Mouse (Mus musculus): ENCODE results near the gene Slc52a3. TPM values are rescaled to one million over a fixed set of nuclear protein-coding genes. Genes with fewer than 3 reads are reported as not detected.
"Not testable (repeated sequence)": the region's sequence is repeated elsewhere in the genome, so short reads cannot be mapped to it uniquely, and the experiment has no call there.

Gene Slc52a3
- polyA plus RNA-seq, 1 experiment from 2014 or later, result 0.36 TPM

DNA sequence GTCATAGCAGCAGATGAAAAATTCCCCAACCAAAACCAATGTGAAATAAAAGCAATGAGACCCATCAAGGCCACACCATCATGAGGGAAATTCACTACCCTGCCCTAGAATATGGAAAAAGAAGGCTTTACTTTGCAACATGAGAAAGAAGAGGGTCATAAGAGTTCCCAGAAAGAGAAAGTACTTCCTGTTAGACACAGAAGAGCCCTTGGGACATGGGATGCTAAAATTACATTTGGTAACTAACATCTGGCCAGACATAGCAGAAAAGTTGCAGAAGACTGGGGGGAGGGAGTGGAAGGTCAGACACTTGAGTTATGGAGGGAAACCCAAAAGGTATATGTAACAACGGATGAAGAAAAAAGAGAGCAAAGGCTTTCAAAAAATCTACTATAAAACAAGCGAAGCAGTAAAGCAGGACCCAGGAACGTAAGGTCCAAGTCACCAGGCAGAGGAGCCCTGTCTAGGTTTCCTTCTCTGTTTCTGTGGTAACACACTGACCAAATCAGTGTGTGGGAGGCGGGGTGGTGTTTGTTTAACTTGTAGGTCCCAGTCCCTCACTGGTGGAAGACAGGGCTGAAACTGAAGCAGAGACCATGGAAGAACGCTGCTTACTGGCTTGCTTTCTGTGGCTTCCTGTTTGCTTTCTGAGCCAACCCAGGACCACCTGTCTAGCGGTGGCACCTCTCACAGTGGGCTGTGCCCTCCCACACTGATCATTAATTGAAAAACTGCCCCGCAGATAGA is 10.7 kb upstream of the Slc52a3 start:
- DNase-seq (ENCODE audit: low spot score), result no peak

GRCm38 (mm10) chr2:151986958-151987357 is 9.4 kb upstream of the Slc52a3 start:
- no peak overlapping the region for H3K9ac ChIP-seq (replicated peaks; ENCODE audit: low read length)
- ATAC-seq (replicated peaks; ENCODE audit: insufficient number of reproducible peaks, low FRiP score, low TSS enrichment, low read depth), result no peak
- no peaks in the 10 kb centered on the region for H3K36me3 ChIP-seq (replicated peaks; ENCODE audit: control insufficient read depth, insufficient read depth, low read depth, low read length)
- no peak overlapping the region for H3K4me3 ChIP-seq (ENCODE audit: low read depth, low read length)
- DNase-seq (ENCODE audit: low spot score), result no peak
- H3K27ac ChIP-seq (replicated peaks; ENCODE audit: low read depth, low read length), result no peak overlapping the region
- H3K9me3 ChIP-seq (replicated peaks; ENCODE audit: control insufficient read depth, low read length), result no peaks in the 10 kb centered on the region
- H3K4me1 ChIP-seq (ENCODE audit: control insufficient read depth, insufficient read depth, low read length), result no peaks in the 10 kb centered on the region
- no peak overlapping the region for H3K4me2 ChIP-seq (ENCODE audit: low read depth, low read length)
- 80% methylated on average over 8 of the region's 8 CpGs for WGBS
- no peaks in the 10 kb centered on the region for H3K27me3 ChIP-seq (ENCODE audit: control insufficient read depth, insufficient read depth, low read length)

More for the DNA sequence above, 10.7 kb upstream of the Slc52a3 start:
- Histone ChIP-seq H3K27me3 (ENCODE audit: control insufficient read depth, insufficient read depth, low read length) (no peaks in the 10 kb centered on the region), H3K4me1 (ENCODE audit: control insufficient read depth, insufficient read depth, low read length) (no peaks in the 10 kb centered on the region), H3K27ac (replicated peaks; ENCODE audit: low read depth, low read length) (no peak overlapping the region), H3K4me3 (ENCODE audit: low read depth, low read length) (no peak overlapping the region), H3K9ac (replicated peaks; ENCODE audit: low read length) (no peak overlapping the region), H3K4me2 (ENCODE audit: low read depth, low read length) (no peak overlapping the region), H3K9me3 (replicated peaks; ENCODE audit: control insufficient read depth, low read length) (no peaks in the 10 kb centered on the region), H3K36me3 (replicated peaks; ENCODE audit: control insufficient read depth, insufficient read depth, low read depth, low read length) (no peaks in the 10 kb centered on the region)
- no peak for ATAC-seq (replicated peaks; ENCODE audit: insufficient number of reproducible peaks, low FRiP score, low TSS enrichment, low read depth)
- 57% methylated on average over 7 of the region's 7 CpGs for WGBS

DNA sequence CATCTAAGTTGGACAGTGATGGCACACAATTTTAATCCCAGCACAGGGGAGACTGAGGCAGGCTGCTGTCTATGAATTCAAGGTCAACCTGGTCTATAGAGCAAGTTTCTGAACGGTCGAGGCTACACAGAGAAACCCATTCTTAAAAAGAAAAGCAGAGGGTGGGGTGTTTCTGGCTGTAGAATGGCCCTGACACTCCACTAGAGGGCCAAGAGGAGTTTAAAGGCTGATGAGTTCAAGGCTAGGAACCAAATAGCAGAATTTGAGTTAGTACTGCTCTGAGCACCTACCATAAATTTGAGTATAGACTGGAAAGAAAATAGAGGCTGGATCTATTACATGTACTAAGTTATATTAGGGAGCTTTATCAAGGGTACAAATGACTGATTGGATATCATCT is 7.3 kb upstream of the Slc52a3 start:
- DNase-seq (ENCODE audit: low spot score) (no peak), ATAC-seq (replicated peaks; ENCODE audit: insufficient number of reproducible peaks, low FRiP score, low TSS enrichment, low read depth) (no peak)
- Histone ChIP-seq H3K4me1 (ENCODE audit: control insufficient read depth, insufficient read depth, low read length) (no peaks in the 10 kb centered on the region), H3K4me3 (ENCODE audit: low read depth, low read length) (no peak overlapping the region), H3K4me2 (ENCODE audit: low read depth, low read length) (no peak overlapping the region), H3K27me3 (ENCODE audit: control insufficient read depth, insufficient read depth, low read length) (no peaks in the 10 kb centered on the region), H3K9ac (replicated peaks; ENCODE audit: low read length) (no peak overlapping the region), H3K9me3 (replicated peaks; ENCODE audit: control insufficient read depth, low read length) (no peaks in the 10 kb centered on the region), H3K27ac (replicated peaks; ENCODE audit: low read depth, low read length) (no peak overlapping the region), H3K36me3 (replicated peaks; ENCODE audit: control insufficient read depth, insufficient read depth, low read depth, low read length) (no peaks in the 10 kb centered on the region)
- 67% methylated on average over 2 of the region's 2 CpGs for WGBS

GRCm38 (mm10) chr2:151990985-151991394 is 5.3 kb upstream of the Slc52a3 start:
- H3K4me2 ChIP-seq (ENCODE audit: low read depth, low read length), result no peak overlapping the region
- H3K9ac ChIP-seq (replicated peaks; ENCODE audit: low read length), result no peak overlapping the region
- ATAC-seq (replicated peaks; ENCODE audit: insufficient number of reproducible peaks, low FRiP score, low TSS enrichment, low read depth) (peak; percentile 49; the same call in 1 of the 2 replicates), DNase-seq (ENCODE audit: low spot score) (no peak)
- H3K27me3 ChIP-seq (ENCODE audit: control insufficient read depth, insufficient read depth, low read length), result peaks cover 3% of the 10 kb centered on the region
- H3K9me3 ChIP-seq (replicated peaks; ENCODE audit: control insufficient read depth, low read length), result no peaks in the 10 kb centered on the region
- 22% methylated on average over 1 of the region's 1 CpGs for WGBS
- H3K36me3 ChIP-seq (replicated peaks; ENCODE audit: control insufficient read depth, insufficient read depth, low read depth, low read length), result no peaks in the 10 kb centered on the region
- no peak overlapping the region for H3K27ac ChIP-seq (replicated peaks; ENCODE audit: low read depth, low read length)
- no peak overlapping the region for H3K4me3 ChIP-seq (ENCODE audit: low read depth, low read length)
- H3K4me1 ChIP-seq (ENCODE audit: control insufficient read depth, insufficient read depth, low read length), result no peaks in the 10 kb centered on the region

GRCm38 (mm10) chr2:151991446-151991845 is 4.9 kb upstream of the Slc52a3 start:
- no peak overlapping the region for H3K4me3 ChIP-seq (ENCODE audit: low read depth, low read length)
- no peaks in the 10 kb centered on the region for H3K9me3 ChIP-seq (replicated peaks; ENCODE audit: control insufficient read depth, low read length)
- no peaks in the 10 kb centered on the region for H3K36me3 ChIP-seq (replicated peaks; ENCODE audit: control insufficient read depth, insufficient read depth, low read depth, low read length)
- peaks cover 5% of the 10 kb centered on the region for H3K27me3 ChIP-seq (ENCODE audit: control insufficient read depth, insufficient read depth, low read length)
- no peaks in the 10 kb centered on the region for H3K4me1 ChIP-seq (ENCODE audit: control insufficient read depth, insufficient read depth, low read length)
- 33% methylated on average over 5 of the region's 5 CpGs for WGBS
- no peak for DNase-seq (ENCODE audit: low spot score)
- no peak overlapping the region for H3K9ac ChIP-seq (replicated peaks; ENCODE audit: low read length)
- no peak overlapping the region for H3K27ac ChIP-seq (replicated peaks; ENCODE audit: low read depth, low read length)
- H3K4me2 ChIP-seq (ENCODE audit: low read depth, low read length), result no peak overlapping the region
- ATAC-seq (replicated peaks; ENCODE audit: insufficient number of reproducible peaks, low FRiP score, low TSS enrichment, low read depth), result peak; percentile 32; the same call in 1 of the 2 replicates

DNA sequence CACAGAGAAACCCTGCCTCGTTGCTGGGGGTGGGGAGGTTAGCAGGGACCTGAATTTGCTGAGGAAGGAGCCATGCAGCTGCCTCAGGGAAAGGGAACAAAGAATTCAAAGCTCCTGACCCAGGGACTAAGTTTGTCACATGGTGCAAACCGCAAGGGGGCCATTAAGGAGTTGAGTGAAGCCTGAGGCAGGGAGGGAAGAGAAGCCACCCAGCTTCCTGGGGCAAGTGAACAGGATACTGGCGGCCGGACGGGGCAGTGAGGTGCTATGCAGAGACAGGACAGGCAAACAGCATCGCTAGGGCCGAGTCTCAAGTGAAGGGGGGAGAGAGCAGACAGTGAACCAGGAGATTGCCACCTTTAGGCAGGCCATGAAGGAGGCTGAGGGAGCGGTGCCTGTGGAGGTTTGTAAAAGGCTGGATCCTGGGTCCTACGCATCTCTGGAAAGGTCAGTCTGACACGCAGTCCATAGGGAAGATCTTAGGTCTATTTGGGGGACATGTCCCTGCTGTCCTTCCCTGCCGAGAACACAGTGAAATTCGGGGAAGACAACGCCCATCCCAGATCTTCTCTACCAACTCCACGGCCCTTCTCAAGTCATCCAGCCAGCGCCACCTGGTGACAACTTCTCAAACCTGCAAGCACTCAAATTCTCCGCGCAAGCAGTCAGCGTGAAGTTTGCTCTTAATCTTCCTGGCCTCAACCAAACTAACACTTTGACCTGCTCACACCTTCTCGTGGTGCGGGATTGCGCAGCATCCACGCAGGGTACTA is 1.8 kb upstream of the Slc52a3 start:
- H3K9ac ChIP-seq (replicated peaks; ENCODE audit: low read length), result no peak overlapping the region
- H3K9me3 ChIP-seq (replicated peaks; ENCODE audit: control insufficient read depth, low read length), result no peaks in the 10 kb centered on the region
- no peak overlapping the region for H3K4me3 ChIP-seq (ENCODE audit: low read depth, low read length)
- peak; percentile 84 for DNase-seq (ENCODE audit: low spot score)
- no peak overlapping the region for H3K27ac ChIP-seq (replicated peaks; ENCODE audit: low read depth, low read length)
- peak overlapping the region; percentile 22; the same call in 1 of the 2 replicates for H3K4me2 ChIP-seq (ENCODE audit: low read depth, low read length)
- no peaks in the 10 kb centered on the region for H3K36me3 ChIP-seq (replicated peaks; ENCODE audit: control insufficient read depth, insufficient read depth, low read depth, low read length)
- ATAC-seq (replicated peaks; ENCODE audit: insufficient number of reproducible peaks, low FRiP score, low TSS enrichment, low read depth), result no peak
- peaks cover 10% of the 10 kb centered on the region for H3K27me3 ChIP-seq (ENCODE audit: control insufficient read depth, insufficient read depth, low read length)
- no peaks in the 10 kb centered on the region for H3K4me1 ChIP-seq (ENCODE audit: control insufficient read depth, insufficient read depth, low read length)
- 5% methylated on average over 22 of the region's 22 CpGs for whole genome bisulfite sequencing

DNA sequence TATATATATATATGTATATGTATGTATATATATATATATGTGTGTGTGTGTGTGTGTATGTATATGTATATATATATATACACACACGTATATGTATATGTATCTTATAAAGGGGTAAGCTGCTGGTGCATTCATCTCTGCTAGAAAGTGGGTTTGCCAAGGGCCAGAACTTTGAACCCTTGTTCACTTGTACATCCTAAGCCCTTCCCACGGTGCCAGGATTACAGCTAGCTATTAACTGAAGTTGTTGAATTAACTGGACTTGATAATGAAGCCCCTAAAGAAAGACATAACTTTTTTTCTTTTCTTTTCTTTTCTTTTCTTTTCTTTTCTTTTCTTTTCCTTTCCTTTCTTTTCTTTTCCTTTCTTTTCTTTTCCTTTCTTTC is 872 bp downstream of the Slc52a3 start:
- DNase-seq (ENCODE audit: low spot score); H3K4me2 ChIP-seq (ENCODE audit: low read depth, low read length); H3K4me3 ChIP-seq (ENCODE audit: low read depth, low read length); ATAC-seq (replicated peaks; ENCODE audit: insufficient number of reproducible peaks, low FRiP score, low TSS enrichment, low read depth); H3K27me3 ChIP-seq (ENCODE audit: control insufficient read depth, insufficient read depth, low read length); H3K9ac ChIP-seq (replicated peaks; ENCODE audit: low read length); H3K4me1 ChIP-seq (ENCODE audit: control insufficient read depth, insufficient read depth, low read length); H3K9me3 ChIP-seq (replicated peaks; ENCODE audit: control insufficient read depth, low read length); H3K27ac ChIP-seq (replicated peaks; ENCODE audit: low read depth, low read length); H3K36me3 ChIP-seq (replicated peaks; ENCODE audit: control insufficient read depth, insufficient read depth, low read depth, low read length): not testable (repeated sequence)
- 51% methylated on average over 2 of the region's 2 CpGs for WGBS
